Mouse (Mus musculus) granulocyte monocyte progenitor cell, adult 5-6 weeks (primary cell): ENCODE results near the gene Myf6. TPM values are rescaled to one million over a fixed set of nuclear protein-coding genes. Genes with fewer than 3 reads are reported as not detected.

Experiments used
- ATAC-seq: replicated peaks from 2 replicates; pipeline ENCODE4 v1.8.0; 2016; ENCODE audit warnings: mild to moderate bottlenecking, moderate TSS enrichment, inconsistent platforms; ENCODE audit not compliant: poor library complexity, severe bottlenecking
- total RNA-seq, 2 experiments: library from RNA; stranded (forward) in 1 of 2; stranded (reverse) in 1 of 2; fragments of 200-712, 200-1000 nt in 1 of 2; fragments of >200 nt in 1 of 2; fragmentation: Nextera tagmentation in 1 of 2; gene quantifications; 2 replicates each; pipeline ENCODE4 v1.2.3; 2014 to 2017

The Myf6 gene
- total RNA-seq, 2 experiments from 2014 or later: not detected

- no peak for ATAC-seq
Measured at GRCm38 (mm10) chr10:107449496-107450330, 44.8 kb downstream of the Myf6 start.

Other genes starting within 250 kb of the Myf6 start
- not detected in 2 replicates for gene Lin7a, start 223.1 kb downstream of the Myf6 start, total RNA-seq (2014; fragmentation: Nextera tagmentation)
- not detected in 2 replicates for gene Lin7a, start 223.1 kb downstream of the Myf6 start, total RNA-seq (2017)
- not detected in 2 replicates for gene Myf5, start 8.6 kb downstream of the Myf6 start, total RNA-seq (2014; fragmentation: Nextera tagmentation)
- gene Myf5, start 8.6 kb downstream of the Myf6 start, total RNA-seq (2017): not detected in 2 replicates
- gene Ptprq, start 225.3 kb upstream of the Myf6 start, total RNA-seq (2014; fragmentation: Nextera tagmentation): not detected in 2 replicates
- gene Ptprq, start 225.3 kb upstream of the Myf6 start, total RNA-seq (2017): not detected in 2 replicates